Mouse (Mus musculus) CH12.LX (cell line): Measurements from ENCODE around the gene Fcna. TPM values are rescaled to one million over a fixed set of nuclear protein-coding genes. Genes with fewer than 3 reads are reported as not detected.
A peak's percentile ranks its signal among the peaks of the same experiment; 100 is the strongest.

Source experiments
- DNase-seq: peaks from one replicate; pipeline ENCODE4 v3.0.0-alpha.2; 2013; ENCODE audit errors: extremely low read depth
- H3K27ac ChIP-seq: 2 replicates; pipeline ENCODE4 v1.5.1; 2012; ENCODE audit warnings: low read depth, mild to moderate bottlenecking, control low read depth, moderate library complexity; ENCODE audit not compliant: insufficient read depth
- H3K27me3 ChIP-seq: replicated peaks from 2 replicates; pipeline ENCODE3; 2012; ENCODE audit warnings: inconsistent platforms
- H3K36me3 ChIP-seq, 2 experiments: replicated peaks in 1 of 2; 2 replicates each; pipeline versions ENCODE3 to v1.6.1; 2012; ENCODE audit warnings: inconsistent platforms in 1 of 2, low read length in 1 of 2, mild to moderate bottlenecking in 1 of 2, mixed read lengths in 1 of 2, moderate library complexity in 1 of 2; ENCODE audit not compliant: control insufficient read depth in 1 of 2, insufficient read depth in 1 of 2
- H3K4me1 ChIP-seq, 2 experiments: 2 replicates each; pipeline ENCODE4 v1.6.1; 2012; ENCODE audit warnings: inconsistent platforms in 1 of 2, moderate library complexity in 1 of 2; ENCODE audit not compliant: insufficient read depth in 2 of 2, control insufficient read depth in 1 of 2
- H3K4me2 ChIP-seq: 2 replicates; pipeline ENCODE4 v1.6.1; 2012; ENCODE audit warnings: low read depth, mild to moderate bottlenecking, control low read depth; ENCODE audit not compliant: poor library complexity, insufficient read depth, severe bottlenecking
- H3K4me3 ChIP-seq, 3 experiments: fragments of 150-350 bp in 1 of 3; sonication (generic) in 1 of 3; replicated peaks in 1 of 3; 2 replicates each; pipeline versions ENCODE3 to v1.5.1; 2011 to 2012; ENCODE audit warnings: low read depth in 2 of 3, low read length in 2 of 3, mild to moderate bottlenecking in 2 of 3, moderate library complexity in 2 of 3, control low read depth in 1 of 3, improper control_type of control experiment in 1 of 3, inconsistent platforms in 1 of 3, mixed read lengths in 1 of 3; ENCODE audit not compliant: poor library complexity in 1 of 3
- H3K79me2 ChIP-seq: replicated peaks from 2 replicates; pipeline ENCODE4 v1.6.1; 2012; ENCODE audit warnings: mild to moderate bottlenecking, moderate library complexity; ENCODE audit not compliant: control insufficient read depth, poor library complexity, insufficient read depth, severe bottlenecking; ENCODE audit errors: extremely low read depth
- H3K9ac ChIP-seq: 2 replicates; pipeline ENCODE4 v1.6.1; 2012; ENCODE audit warnings: low read depth, mild to moderate bottlenecking, control low read depth, moderate library complexity; ENCODE audit not compliant: insufficient read depth
- H3K9me3 ChIP-seq: replicated peaks from 2 replicates; pipeline ENCODE3; 2012; ENCODE audit warnings: low read length, inconsistent platforms, mixed read lengths
- BHLHE40 ChIP-seq: IDR thresholded peaks from 2 replicates; pipeline ENCODE4 v1.6.1; 2011; ENCODE audit warnings: mild to moderate bottlenecking, low read depth, low read length, improper control_type of control experiment
- CHD1 ChIP-seq: IDR thresholded peaks from 2 replicates; pipeline ENCODE4 v1.6.1; 2012; ENCODE audit warnings: low read depth, low read length, improper control_type of control experiment, inconsistent platforms
- CTCF ChIP-seq, 2 experiments: IDR thresholded peaks in 1 of 2; conservative IDR thresholded peaks in 1 of 2; 2 replicates each; pipeline ENCODE4 v1.5.1; 2011 to 2012; ENCODE audit warnings: low read depth in 2 of 2, low read length in 2 of 2, improper control_type of control experiment in 1 of 2, inconsistent platforms in 1 of 2, mild to moderate bottlenecking in 1 of 2, moderate library complexity in 1 of 2
- ELF1 ChIP-seq: IDR thresholded peaks from 2 replicates; pipeline ENCODE4 v1.6.1; 2014; ENCODE audit warnings: low read depth, mild to moderate bottlenecking, inconsistent platforms, low read length, improper control_type of control experiment
- EP300 ChIP-seq: IDR thresholded peaks from 2 replicates; pipeline ENCODE4 v1.6.1; 2011; ENCODE audit warnings: low read length, improper control_type of control experiment
- IRF4 ChIP-seq: IDR thresholded peaks from 2 replicates; pipeline ENCODE4 v1.6.1; 2014; ENCODE audit warnings: low read depth, mild to moderate bottlenecking, inconsistent platforms, low read length, improper control_type of control experiment
- MAFK ChIP-seq: IDR thresholded peaks from 2 replicates; pipeline ENCODE4 v1.6.1; 2011; ENCODE audit warnings: low read length, improper control_type of control experiment; ENCODE audit not compliant: insufficient replicate concordance
- MAX ChIP-seq: IDR thresholded peaks from 2 replicates; pipeline ENCODE4 v1.6.1; 2011; ENCODE audit warnings: low read length, improper control_type of control experiment
- MAZ ChIP-seq: IDR thresholded peaks from 2 replicates; pipeline ENCODE4 v1.6.1; 2012; ENCODE audit warnings: low read depth, mild to moderate bottlenecking, inconsistent platforms, low read length, improper control_type of control experiment, moderate library complexity
- MXI1 ChIP-seq: IDR thresholded peaks from 2 replicates; pipeline ENCODE4 v1.6.1; 2011; ENCODE audit warnings: mild to moderate bottlenecking, low read depth, low read length, improper control_type of control experiment
- MYC ChIP-seq: IDR thresholded peaks from 2 replicates; pipeline ENCODE4 v1.6.1; 2011; ENCODE audit warnings: low read depth, mild to moderate bottlenecking, improper control_type of control experiment, low read length
- NELFE ChIP-seq: IDR thresholded peaks from 2 replicates; pipeline ENCODE4 v1.6.1; 2011; ENCODE audit warnings: low read depth, low read length, improper control_type of control experiment
- POLR2A ChIP-seq: IDR thresholded peaks from 2 replicates; pipeline ENCODE4 v1.6.1; 2011; ENCODE audit warnings: low read depth, mild to moderate bottlenecking, improper control_type of control experiment, low read length
- RAD21 ChIP-seq: IDR thresholded peaks from 2 replicates; pipeline ENCODE4 v1.6.1; 2011; ENCODE audit warnings: low read depth, mild to moderate bottlenecking, low read length, improper control_type of control experiment, moderate library complexity
- SMC3 ChIP-seq: IDR thresholded peaks from 2 replicates; pipeline ENCODE4 v1.6.1; 2011; ENCODE audit warnings: low read depth, low read length, improper control_type of control experiment
- UBTF ChIP-seq: IDR thresholded peaks from 2 replicates; pipeline ENCODE4 v1.6.1; 2012; ENCODE audit warnings: low read depth, mild to moderate bottlenecking, inconsistent platforms, low read length, improper control_type of control experiment, moderate library complexity
- ZC3H11A ChIP-seq: IDR thresholded peaks from 2 replicates; pipeline ENCODE4 v1.6.1; 2012; ENCODE audit warnings: low read depth, mild to moderate bottlenecking, inconsistent platforms, low read length, improper control_type of control experiment
- ZNF384 ChIP-seq: IDR thresholded peaks from 2 replicates; pipeline ENCODE4 v1.6.1; 2012; ENCODE audit warnings: low read depth, low read length, improper control_type of control experiment, inconsistent platforms
- dilution Hi-C: fragments of 300-500 bp; cut with MboI; formaldehyde crosslinking; loops from 2 replicates; pipeline ENCODE4 v1.14.3; 2020; ENCODE audit warnings: low sequenced_read_pairs; ENCODE audit not compliant: extremely low pct_unique_long_range_greater_than_20kb, extremely low pct_ligation_motif_present
- in situ Hi-C: fragments of 300-500 bp; cut with MboI; formaldehyde crosslinking; loops from 3 replicates; pipeline ENCODE4 v1.14.3; 2019; ENCODE audit warnings: low sequenced_read_pairs, low pct_ligation_motif_present, low pct_unique_long_range_greater_than_20kb, mixed read lengths
- polyA plus RNA-seq: library from polyadenylated mRNA; unstranded; fragments of >175 nt; gene quantifications from 2 replicates; pipeline ENCODE4 v1.2.1, GENCODE M21; 2012; ENCODE audit warnings: low read depth; ENCODE audit not compliant: insufficient read length
- total RNA-seq, 2 experiments: library from RNA; depleted of rRNA; stranded (reverse); fragments of 300-350 nt in 1 of 2; fragments of >200 nt in 1 of 2; gene quantifications; 2 replicates each; pipeline ENCODE4 v1.2.3; 2012 to 2014

Gene Fcna
- total and polyA plus RNA-seq, 3 experiments = not detected

DNA sequence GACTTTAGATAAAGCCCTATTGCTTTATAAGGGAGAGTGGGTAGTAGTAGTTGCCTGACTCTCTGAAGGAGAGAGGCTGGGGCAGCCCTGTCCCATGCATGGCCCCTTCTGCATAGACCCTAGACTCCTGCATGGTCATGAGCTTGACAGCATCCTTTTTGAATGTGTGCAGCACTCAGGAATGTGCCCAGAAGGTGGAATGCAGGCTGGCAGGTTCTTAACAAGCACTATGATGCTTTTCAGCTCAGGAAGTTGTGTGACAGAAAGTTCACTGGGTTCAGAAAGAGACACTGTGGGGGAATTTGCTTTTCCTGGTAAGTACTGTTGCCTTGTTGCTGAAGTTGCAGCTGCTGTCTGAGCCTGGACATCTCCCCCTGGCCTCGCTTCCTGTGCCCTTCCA lies 26.7 kb upstream of the Fcna start:
- peaks cover 15 to 20% of the 10 kb centered on the region in 2 experiments; a peak in 3 of 4 replicates for H3K4me1 ChIP-seq
- no peak overlapping the region for H3K27ac ChIP-seq
- H3K36me3 ChIP-seq = no peaks in the 10 kb centered on the region
- no peaks in the 10 kb centered on the region for H3K79me2 ChIP-seq
- no peak for DNase-seq
- no peak for TF ChIP-seq ZNF384
- TF ChIP-seq CTCF (conservative IDR thresholded peaks at IDR 0.05 in 1 of 2, IDR thresholded peaks at IDR 0.05 in 1 of 2; ENCODE audit: low read depth in 2 of 2, low read length in 2 of 2) = no peak
- TF ChIP-seq UBTF = no peak
- TF ChIP-seq POLR2A = no peak
- TF ChIP-seq MYC = no peak
- TF ChIP-seq MAFK = no peak
- no peak for TF ChIP-seq MAZ
- TF ChIP-seq MXI1 = no peak
- TF ChIP-seq, all 38 proteins: peak for 0
- H3K9ac ChIP-seq = no peak overlapping the region
- in situ Hi-C loops = no loop called here
- H3K9me3 ChIP-seq = no peaks in the 10 kb centered on the region
- no peak overlapping the region for H3K4me3 ChIP-seq
- H3K27me3 ChIP-seq = peaks cover 59% of the 10 kb centered on the region
- dilution Hi-C loops = no loop called here
- H3K4me2 ChIP-seq = no peak overlapping the region

DNA sequence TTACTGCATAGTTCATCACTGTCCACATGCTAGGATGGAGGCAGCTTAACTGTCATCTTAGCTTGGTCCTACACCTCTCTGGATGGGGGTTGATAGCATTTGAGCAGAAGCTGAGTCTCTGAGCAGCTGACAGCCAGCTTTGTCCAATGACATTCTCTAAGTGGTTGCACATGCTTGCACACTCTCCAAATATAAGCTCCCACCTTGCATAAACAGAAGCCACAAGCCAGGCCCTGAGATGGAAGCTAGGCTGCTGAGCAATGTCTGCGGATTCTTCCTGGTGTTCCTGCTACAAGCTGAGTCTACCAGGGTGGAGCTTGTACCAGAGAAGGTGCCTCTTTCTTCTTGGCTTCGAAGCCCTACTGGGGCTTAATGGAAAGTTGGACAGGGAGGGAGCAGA lies 25.1 kb upstream of the Fcna start, which contains the start of gene Lcn8:
Gene Lcn8 (plus strand): TSS at position 219 of the 400 bp plus-strand sequence.
- DNase-seq = no peak
- Histone ChIP-seq H3K36me3 (no peaks in the 10 kb centered on the region), H3K27me3 (peaks cover 68% of the 10 kb centered on the region), H3K9ac (no peak within 1 kb of the TSS), H3K9me3 (no peaks in the 10 kb centered on the region), H3K27ac (no peak within 1 kb of the TSS), H3K4me2 (no peak within 1 kb of the TSS), H3K79me2 (no peaks in the 10 kb centered on the region), H3K4me3 (no peak within 1 kb of the TSS), H3K4me1 (peaks cover 5 to 9% of the 10 kb centered on the region in 2 experiments; a peak in 3 of 4 replicates)
- no peak for TF ChIP-seq BHLHE40
- no peak for TF ChIP-seq IRF4
- TF ChIP-seq MAX = no peak
- no peak for TF ChIP-seq ELF1
- TF ChIP-seq EP300 = no peak
- TF ChIP-seq ZNF384 = no peak
- dilution Hi-C loops = no loop called here
- in situ Hi-C loops = no loop called here

DNA sequence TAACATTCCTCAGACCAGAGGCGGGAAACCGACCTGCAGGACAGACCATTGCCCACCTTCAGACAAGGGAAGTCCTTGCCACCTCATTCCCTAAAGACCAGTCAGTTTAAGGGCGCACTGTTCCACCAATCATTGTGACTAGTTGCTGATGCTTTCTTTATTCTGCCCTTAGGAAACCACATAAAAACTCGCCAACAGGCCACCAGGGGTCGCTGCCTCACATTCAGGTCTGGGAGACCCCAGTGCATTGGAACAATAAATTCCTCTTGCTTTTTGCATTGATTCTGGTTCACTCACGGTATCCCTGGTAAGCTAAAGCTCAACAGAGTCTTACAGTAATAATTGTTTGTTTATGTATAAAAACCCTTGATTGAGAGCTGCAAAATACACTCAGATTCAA lies 12.1 kb upstream of the Fcna start:
- TF ChIP-seq ZC3H11A (no peak), CTCF (conservative IDR thresholded peaks at IDR 0.05 in 1 of 2, IDR thresholded peaks at IDR 0.05 in 1 of 2; ENCODE audit: low read depth in 2 of 2, low read length in 2 of 2) (peak; percentile 64 to 70), RAD21 (peak; percentile 30), MAFK (no peak), NELFE (no peak), SMC3 (peak; percentile 39), CHD1 (no peak), MAZ (no peak), MYC (no peak)
- Histone ChIP-seq H3K9me3 (no peaks in the 10 kb centered on the region), H3K4me1 (no peaks in the 10 kb centered on the region), H3K27ac (no peak overlapping the region), H3K36me3 (no peaks in the 10 kb centered on the region), H3K9ac (no peak overlapping the region), H3K27me3 (peaks cover 66% of the 10 kb centered on the region), H3K4me3 (no peak overlapping the region), H3K79me2 (no peaks in the 10 kb centered on the region), H3K4me2 (no peak overlapping the region)
- in situ Hi-C loops = no loop called here
- dilution Hi-C loops = no loop called here
- DNase-seq = peak; percentile 43
